In the genomic region with DNA sequence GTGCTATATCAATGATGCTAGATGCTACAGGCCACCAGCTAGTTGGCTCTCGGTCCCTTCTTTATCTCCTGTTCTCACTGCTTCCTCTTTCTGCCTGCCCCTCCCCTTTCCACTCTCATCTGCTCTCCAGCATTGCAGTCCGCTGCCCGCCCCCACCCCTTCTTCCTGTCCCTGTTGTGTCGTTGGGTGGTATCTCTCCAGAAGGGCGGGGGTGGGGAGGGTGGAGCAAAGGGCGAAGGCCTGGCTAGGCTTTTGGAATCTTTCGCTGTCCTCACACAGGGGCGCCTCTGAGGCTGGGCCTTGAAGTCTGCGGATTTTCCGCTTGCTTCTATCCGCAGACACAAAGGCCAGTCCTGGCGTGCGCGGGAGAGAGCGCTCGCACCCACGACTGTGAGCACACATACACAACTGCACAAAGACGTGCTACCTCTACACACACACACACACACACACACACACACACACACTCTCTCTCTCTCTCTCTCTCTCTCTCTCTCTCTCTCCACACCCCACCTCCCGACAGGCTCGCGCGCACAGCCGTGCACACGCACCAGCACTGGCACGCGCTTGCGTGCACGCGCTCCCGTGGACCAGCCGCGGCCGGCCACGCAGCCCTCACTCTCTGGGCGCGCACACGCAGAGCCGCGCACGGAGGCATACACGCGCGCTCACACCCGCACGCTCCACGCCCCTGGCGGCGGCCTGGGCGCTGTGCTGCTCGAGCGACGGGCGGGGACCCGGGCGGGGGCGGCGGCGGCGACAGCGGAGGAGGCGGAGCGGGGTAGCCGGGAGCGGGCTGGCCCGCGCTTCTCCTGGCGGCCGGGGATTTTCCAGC, we compare ENCODE assay signal across 8 mouse cellular contexts. TPM values are rescaled to one million over a fixed set of nuclear protein-coding genes. Genes with fewer than 3 reads are reported as not detected.
DNase-seq lines count a peak whose midpoint lies in the region; ATAC-seq and TF ChIP-seq lines count a peak whose summit lies in the region.

TSS of gene Arrb1 (plus strand) at position 566 of the 835 bp plus-strand sequence.

- peak within 1 kb of the TSS; percentile 88 for H3K4me2 ChIP-seq in forebrain, embryonic 12.5 days
- peak within 1 kb of the TSS; percentile 91 for H3K4me2 ChIP-seq in heart, embryonic 16.5 days (ENCODE audit: low read depth, low read length)
- H3K4me2 ChIP-seq in liver, postnatal 0 days (ENCODE audit: low read depth, low read length), result peak within 1 kb of the TSS; percentile 97
- peak within 1 kb of the TSS; percentile 81 for H3K4me2 ChIP-seq in neural tube, embryonic 13.5 days

- no peaks in the 10 kb centered on the region for H3K36me3 ChIP-seq in forebrain, embryonic 12.5 days (replicated peaks)
- H3K36me3 ChIP-seq in heart, embryonic 16.5 days (ENCODE audit: control insufficient read depth, insufficient read depth), result no peaks in the 10 kb centered on the region
- H3K36me3 ChIP-seq in liver, postnatal 0 days (replicated peaks; ENCODE audit: insufficient read depth, low read length), result no peaks in the 10 kb centered on the region
- no peaks in the 10 kb centered on the region for H3K36me3 ChIP-seq in neural tube, embryonic 13.5 days

- peak; percentile 75; the same call in 1 of the 2 replicates for TF ChIP-seq EP300 in liver, postnatal 0 days (IDR thresholded peaks at IDR 0.05; ENCODE audit: low read depth)

- H3K27ac ChIP-seq in forebrain, embryonic 12.5 days, result peak within 1 kb of the TSS; percentile 83
- H3K27ac ChIP-seq in heart, embryonic 16.5 days (ENCODE audit: low read length), result peak within 1 kb of the TSS; percentile 84
- peak within 1 kb of the TSS; percentile 89 for H3K27ac ChIP-seq in liver, postnatal 0 days (ENCODE audit: low read depth)
- peak within 1 kb of the TSS; percentile 95 for H3K27ac ChIP-seq in neural tube, embryonic 13.5 days (replicated peaks)

- H3K4me3 ChIP-seq in forebrain, embryonic 12.5 days (replicated peaks), result peak within 1 kb of the TSS; percentile 79
- peak within 1 kb of the TSS; percentile 66 for H3K4me3 ChIP-seq in heart, embryonic 16.5 days (ENCODE audit: low read length)
- peak within 1 kb of the TSS; percentile 77 for H3K4me3 ChIP-seq in liver, postnatal 0 days (ENCODE audit: low read depth, low read length)
- H3K4me3 ChIP-seq in neural tube, embryonic 13.5 days, result peak within 1 kb of the TSS; percentile 77

- H3K4me1 ChIP-seq in forebrain, embryonic 12.5 days, result peaks cover 51% of the 10 kb centered on the region
- H3K4me1 ChIP-seq in heart, embryonic 16.5 days (ENCODE audit: control insufficient read depth, insufficient read depth, low read length), result peaks cover 24% of the 10 kb centered on the region
- peaks cover 77% of the 10 kb centered on the region for H3K4me1 ChIP-seq in liver, postnatal 0 days (ENCODE audit: insufficient read depth)
- H3K4me1 ChIP-seq in neural tube, embryonic 13.5 days (replicated peaks), result peaks cover 57% of the 10 kb centered on the region

- H3K27me3 ChIP-seq in forebrain, embryonic 12.5 days, result peaks cover 8% of the 10 kb centered on the region; the same call in 1 of the 2 replicates
- H3K27me3 ChIP-seq in heart, embryonic 16.5 days (ENCODE audit: control insufficient read depth, insufficient read depth, low read length), result no peaks in the 10 kb centered on the region
- no peaks in the 10 kb centered on the region for H3K27me3 ChIP-seq in liver, postnatal 0 days (ENCODE audit: insufficient read depth, low read length)
- no peaks in the 10 kb centered on the region for H3K27me3 ChIP-seq in neural tube, embryonic 13.5 days

- no peaks in the 10 kb centered on the region for H3K9me3 ChIP-seq in forebrain, embryonic 12.5 days
- H3K9me3 ChIP-seq in heart, embryonic 16.5 days (replicated peaks; ENCODE audit: control insufficient read depth, low read length), result no peaks in the 10 kb centered on the region
- no peaks in the 10 kb centered on the region for H3K9me3 ChIP-seq in liver, postnatal 0 days (ENCODE audit: low read length)
- no peaks in the 10 kb centered on the region for H3K9me3 ChIP-seq in neural tube, embryonic 13.5 days

- peak; percentile 68 for DNase-seq in ES-CJ7 (ENCODE audit: low read depth, low spot score)
- DNase-seq in c-Kit-positive CD71-positive TER-119-negative erythroid progenitor cells, embryonic 14.5 days (ENCODE audit: low read depth), result peak; percentile 85
- DNase-seq in kidney, postnatal 36 days, result peak; percentile 74 to 89
- peak; percentile 87 for DNase-seq in liver, postnatal 0 days
- peak; percentile 70 for DNase-seq in telencephalon, adult 2 months (ENCODE audit: low read depth, low spot score)

- ATAC-seq in forebrain, embryonic 12.5 days (ENCODE audit: low FRiP score), result peak; percentile 89
- peak; percentile 84 for ATAC-seq in heart, embryonic 16.5 days (replicated peaks; ENCODE audit: extremely low read depth, insufficient read depth, low FRiP score)
- peak; percentile 84 for ATAC-seq in liver, postnatal 0 days
- ATAC-seq in neural tube, embryonic 13.5 days (ENCODE audit: low read depth), result peak; percentile 84

- H3K9ac ChIP-seq in forebrain, embryonic 12.5 days, result peak within 1 kb of the TSS; percentile 80
- H3K9ac ChIP-seq in heart, embryonic 16.5 days (ENCODE audit: low read length), result peak within 1 kb of the TSS; percentile 89
- peak within 1 kb of the TSS; percentile 93 for H3K9ac ChIP-seq in liver, postnatal 0 days (replicated peaks)
- H3K9ac ChIP-seq in neural tube, embryonic 13.5 days, result peak within 1 kb of the TSS; percentile 95

- peak; percentile 50 for TF ChIP-seq CTCF in liver, postnatal 0 days (IDR thresholded peaks at IDR 0.05; ENCODE audit: low read depth)

- WGBS in forebrain, embryonic 12.5 days, result 0% methylated on average over 47 of the region's 68 CpGs
- WGBS in heart, embryonic 16.5 days, result under 1% methylated on average over 68 of the region's 68 CpGs
- 0% methylated on average over 50 of the region's 68 CpGs for WGBS in liver, postnatal 0 days (ENCODE audit: insufficient replicate concordance)
- WGBS in neural tube, embryonic 13.5 days, result under 1% methylated on average over 67 of the region's 68 CpGs

RNA-seq across cellular contexts. Expression of gene Arrb1, which starts in this region (rescaled TPM):
- polyA plus RNA-seq in forebrain, embryonic 12.5 days (2016; fragmentation: Nextera tagmentation; extraction: Ambion mirVana), result 10.8 and 12.2 TPM in 2 replicates
- polyA plus RNA-seq in heart, embryonic 16.5 days (2015; fragmentation: Nextera tagmentation; extraction: Ambion mirVana), result 4.9 and 6.8 TPM in 2 replicates
- 20.1 and 21.8 TPM in 2 replicates for polyA plus RNA-seq in liver, postnatal 0 days (2015; fragmentation: Nextera tagmentation; extraction: Ambion mirVana)
- polyA plus RNA-seq in neural tube, embryonic 13.5 days (2015; fragmentation: Nextera tagmentation; extraction: Ambion mirVana), result 15.9 and 16.2 TPM in 2 replicates

Comparison
In these comparisons a context has a peak if more than half of its experiments do, and no peak if none do; other contexts are left out.
1. Peak in every context shown above with its lines: DNase-seq, ATAC-seq, H3K4me3 ChIP-seq and H3K27ac ChIP-seq.